Mouse (Mus musculus): ENCODE measurements around the gene Gm49398.
A peak's percentile ranks its signal among the peaks of the same experiment; 100 is the strongest.

Gm49398 gene

GRCm38 (mm10) chr13:61288739-61289138 lies at the start of gene Gm49398:
Gm49398 (minus strand) TSS chr13:61288839.
- DNase-seq (ENCODE audit: low spot score): no peak

- DNase-seq (ENCODE audit: low spot score): no peak
These were observed 33.4 kb downstream of the Gm49398 start, which contains the start of gene Cts8 for GRCm38 (mm10) chr13:61255258-61255657. Cts8 (minus strand) TSS chr13:61255358.

- DNase-seq (ENCODE audit: low spot score): peak; percentile 40
These were observed 47.3 kb downstream of the Gm49398 start for GRCm38 (mm10) chr13:61241076-61241947.

GRCm38 (mm10) chr13:61203310-61203709 lies 85.3 kb downstream of the Gm49398 start, which contains the start of gene Cts6:
Cts6 (minus strand) TSS chr13:61203410.
- no peak for DNase-seq (ENCODE audit: low spot score)

Measured in T-cell, adult 2 months (primary cell).